Mouse (Mus musculus) bone marrow, adult 2 months (tissue): ENCODE measurements around the gene Fam189b.

Source experiments
- CTCF ChIP-seq: fragments of 200-500 bp; IDR thresholded peaks from 2 replicates; pipeline ENCODE4 v1.5.1; 2011; ENCODE audit warnings: low read length, control low read depth; ENCODE audit not compliant: control insufficient read depth, insufficient read depth
- POLR2A ChIP-seq: fragments of 200-500 bp; IDR thresholded peaks from 2 replicates; pipeline ENCODE4 v1.6.1; 2011; ENCODE audit warnings: low read depth, mild to moderate bottlenecking, control low read depth, low read length, borderline replicate concordance; ENCODE audit not compliant: control insufficient read depth

DNA sequence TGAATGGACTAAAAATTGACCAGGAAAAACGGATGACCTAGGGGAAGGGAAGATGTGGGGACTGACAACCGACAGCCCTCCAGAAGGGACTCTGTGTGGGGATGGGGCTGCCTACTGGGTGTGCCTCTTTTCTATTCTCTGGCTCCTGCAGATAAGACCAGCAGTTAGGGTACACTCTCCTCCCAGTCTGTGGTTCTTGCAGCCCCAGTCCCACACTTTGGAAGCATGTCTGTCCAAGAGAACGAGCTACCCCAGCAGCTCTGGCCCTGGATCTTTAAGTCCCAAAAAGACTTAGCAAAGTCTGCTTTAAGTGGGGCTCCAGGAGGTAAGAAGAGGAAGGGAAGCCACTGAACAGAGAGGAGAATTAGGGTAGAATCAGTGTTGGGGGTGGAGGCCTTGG is 47.0 kb upstream of the Fam189b start, which contains the start of gene Pklr:
- TF ChIP-seq CTCF (no peak), POLR2A (no peak)
